Mouse (Mus musculus) left cerebral cortex, postnatal 14 days (tissue): Measurements from ENCODE around the gene Pfn3. TPM values are rescaled to one million over a fixed set of nuclear protein-coding genes. Genes with fewer than 3 reads are reported as not detected.

ENCODE experiments used
- DNase-seq, 2 experiments: peaks; one replicate each; pipeline ENCODE4 v3.0.0; 2021 to 2022; ENCODE audit warnings: low spot score in 2 of 2, mixed read lengths in 1 of 2
- intact Hi-C: fragments of 180-260 bp; cut with DNase I; formaldehyde crosslinking; loops from one replicate; pipeline ENCODE4 v1.15.1; 2025
- total RNA-seq, 2 experiments: library from RNA; stranded (reverse); gene quantifications; 2 replicates each; pipeline ENCODE4 v1.2.3; 2021

The Pfn3 gene
- total RNA-seq, 2 experiments from 2014 or later: 0.70 TPM; not detected in 1

DNA sequence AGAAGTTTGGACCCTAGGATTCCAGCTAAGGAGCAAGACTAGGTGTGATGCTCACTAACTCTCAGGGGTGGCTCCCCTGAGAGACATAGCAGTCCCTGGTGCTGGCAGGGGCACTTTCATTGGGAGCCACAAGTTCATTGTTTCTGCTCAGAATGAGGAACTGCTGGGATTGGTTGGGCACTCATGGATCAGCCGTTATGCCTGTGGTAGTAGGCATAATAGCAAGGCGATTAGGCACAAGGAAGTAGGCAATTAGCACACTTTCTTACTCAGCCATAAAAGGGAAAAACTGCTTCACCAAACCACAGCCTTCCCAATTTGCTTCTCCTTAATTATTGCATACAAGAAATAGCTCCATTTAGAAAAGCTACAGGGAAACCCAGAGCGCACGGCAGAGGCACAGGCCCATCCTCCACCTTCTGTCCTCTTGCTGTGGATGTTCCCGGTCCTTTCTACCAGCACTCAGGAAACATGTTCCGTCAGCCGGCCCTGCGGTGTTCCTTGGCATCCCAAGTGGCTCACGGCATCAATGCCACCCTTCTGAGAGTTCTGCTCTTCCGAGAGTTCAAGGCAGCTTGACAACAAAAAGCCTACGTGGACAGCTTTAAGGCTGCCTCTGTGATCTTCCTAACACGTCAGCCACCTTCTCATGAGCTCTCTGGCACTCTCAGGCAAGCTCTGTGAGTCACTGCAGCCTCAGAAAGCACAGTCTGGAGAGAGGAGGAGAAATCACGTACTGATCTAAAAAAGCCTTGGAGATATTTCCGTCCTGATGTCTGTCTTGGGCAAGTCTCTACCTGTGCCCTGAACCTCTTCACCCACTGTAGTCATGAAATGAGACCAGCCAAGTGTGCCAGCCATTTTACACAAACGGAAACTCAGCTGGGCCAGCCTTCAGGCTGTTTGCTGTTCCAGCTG, 10.8 kb downstream of the Pfn3 start:
- DNase-seq: peak; percentile 49 to 62
- intact Hi-C loops: loop anchor here (2.0 kb wide), 1 partner anchor 113 kb away; no protein-coding TSS in a partner anchor

DNA sequence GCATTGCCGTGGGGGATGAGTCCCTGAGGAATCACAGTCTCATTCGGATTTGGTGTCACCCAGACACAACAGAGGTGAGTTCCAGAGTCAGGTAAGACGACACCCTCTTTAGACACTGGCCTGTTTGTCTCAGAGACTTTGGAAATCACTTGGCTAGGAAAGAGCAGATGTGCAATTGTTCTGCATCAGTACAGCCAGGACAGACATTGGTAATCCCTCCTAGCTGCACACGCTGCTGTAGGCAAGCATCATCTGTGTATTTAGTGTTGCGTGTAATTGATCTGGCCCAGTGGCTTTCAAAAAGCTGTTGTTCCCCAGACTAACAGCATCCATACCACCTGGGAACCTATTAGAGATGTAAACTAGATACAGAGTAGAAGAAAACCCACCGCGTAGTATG, 11.8 kb downstream of the Pfn3 start:
- DNase-seq: no peak
- intact Hi-C loops: no loop called here

DNA sequence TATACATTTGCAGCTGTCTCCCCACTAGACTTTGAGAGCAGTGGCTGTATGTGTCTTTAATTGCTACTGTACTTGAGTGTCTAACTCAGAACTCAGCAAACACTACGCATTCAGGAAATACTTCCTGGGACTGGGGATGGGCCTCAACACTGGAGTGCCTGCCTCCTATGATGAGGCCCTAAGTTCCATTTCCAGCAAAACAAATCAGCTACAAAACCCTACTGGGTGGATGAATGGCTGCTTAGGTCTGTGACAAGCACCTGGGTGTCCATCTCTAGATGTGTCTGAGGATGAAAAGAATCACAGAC, 15.0 kb downstream of the Pfn3 start:
- no peak for DNase-seq
- intact Hi-C loops: no loop called here

DNA sequence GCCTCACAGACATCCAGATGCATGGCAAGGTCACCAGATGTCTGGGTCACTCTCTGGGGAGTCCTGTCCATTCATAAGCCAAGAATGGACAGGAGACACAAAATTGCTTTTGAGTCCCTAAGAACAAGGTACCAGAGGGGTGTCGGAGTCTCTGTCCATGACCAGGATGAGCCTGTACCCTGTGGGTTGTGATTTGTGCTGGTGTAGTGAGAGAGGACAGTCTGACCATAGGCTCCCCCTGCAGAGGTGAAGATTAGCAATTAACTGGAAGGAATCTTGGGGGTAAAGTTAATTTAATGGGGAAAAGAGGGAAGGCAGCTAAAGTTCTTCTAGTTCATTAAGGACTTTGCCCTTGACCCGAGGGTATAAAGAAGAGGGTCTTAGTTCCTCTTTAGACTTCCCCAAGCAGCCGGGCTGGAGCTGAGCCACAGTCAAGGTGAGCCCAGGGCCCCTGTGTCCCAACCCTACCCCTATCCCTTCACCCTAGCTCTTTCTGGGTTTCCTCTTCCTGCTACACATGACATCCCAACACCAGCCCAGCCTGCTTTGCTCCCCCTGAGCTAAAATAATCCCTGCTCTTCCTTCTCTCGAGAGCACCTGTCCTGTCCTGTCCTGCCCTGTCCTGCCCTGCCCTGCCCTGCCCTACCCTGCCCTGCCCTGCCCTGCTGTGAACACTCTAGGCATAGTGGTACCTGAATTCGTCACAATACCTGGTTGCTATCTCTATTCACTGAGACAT, 15.6 kb downstream of the Pfn3 start:
- no peak for DNase-seq
- intact Hi-C loops: loop anchor here (5.0 kb wide), 1 partner anchor 62 kb away; no protein-coding TSS in a partner anchor

DNA sequence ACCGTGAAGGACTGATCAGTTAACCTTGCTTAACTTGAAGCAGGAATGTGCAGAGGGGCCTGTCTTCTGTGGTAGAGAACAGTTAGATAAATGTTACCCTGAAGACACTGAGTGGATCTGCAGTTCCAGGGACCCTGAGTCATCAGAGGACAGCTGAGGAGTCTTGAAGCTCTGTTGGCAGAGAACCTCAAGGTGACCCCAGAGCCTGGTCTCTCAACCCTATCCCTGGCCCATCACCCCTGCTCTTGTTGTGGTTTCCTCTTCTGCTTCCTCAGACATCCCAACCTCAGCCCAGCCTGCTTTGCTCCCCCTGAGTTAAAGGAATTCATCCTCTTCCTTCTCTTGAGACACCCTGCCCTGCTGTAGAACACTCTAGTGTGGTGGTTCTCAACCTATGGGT, 16.9 kb downstream of the Pfn3 start, which contains the start of gene Slc34a1:
Slc34a1 (plus strand) TSS at position 100 of the 400 bp plus-strand sequence.
- intact Hi-C loops: loop anchor here (5.0 kb wide), 1 partner anchor 61 kb away; no protein-coding TSS in a partner anchor
- no peak for DNase-seq

DNA sequence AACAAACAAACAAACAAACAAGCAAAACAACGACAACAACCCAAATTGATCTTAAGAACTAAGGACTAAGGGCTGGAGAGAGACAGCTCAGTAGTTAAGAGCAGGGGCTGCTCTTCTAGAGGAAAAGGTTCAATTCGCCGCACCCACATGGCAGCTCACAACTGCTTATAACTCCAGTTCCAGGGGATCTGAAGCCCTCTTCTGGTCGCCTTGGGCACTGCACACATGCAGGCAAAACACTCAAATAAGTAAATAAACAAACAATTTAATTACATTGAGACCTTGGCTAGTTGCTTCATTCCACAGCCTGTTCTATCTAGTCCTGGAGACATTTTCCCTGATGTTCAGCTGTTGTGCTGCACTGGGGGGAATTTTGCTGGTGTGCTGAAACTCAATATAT, 22.1 kb downstream of the Pfn3 start:
- intact Hi-C loops: no loop called here
- DNase-seq: no peak

DNA sequence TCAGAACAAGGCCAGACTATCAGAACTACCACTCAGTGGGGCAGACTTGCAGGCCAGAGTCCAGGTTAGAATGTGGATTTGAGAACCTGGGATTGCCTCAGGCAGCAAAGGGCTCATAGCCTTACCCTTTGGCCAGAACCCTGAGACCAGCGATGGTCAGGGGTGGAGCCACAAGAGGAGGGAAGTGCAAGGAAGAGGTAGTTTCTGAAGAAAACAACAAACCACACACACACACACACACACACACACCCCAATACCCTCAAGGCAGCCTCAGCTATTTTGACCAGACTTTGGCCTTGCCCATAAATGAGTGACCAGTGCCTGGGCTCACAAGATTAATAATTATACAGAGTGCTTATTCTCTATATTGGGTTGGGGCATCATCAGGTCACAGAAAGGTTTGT, 23.4 kb downstream of the Pfn3 start:
- no peak for DNase-seq
- intact Hi-C loops: no loop called here

DNA sequence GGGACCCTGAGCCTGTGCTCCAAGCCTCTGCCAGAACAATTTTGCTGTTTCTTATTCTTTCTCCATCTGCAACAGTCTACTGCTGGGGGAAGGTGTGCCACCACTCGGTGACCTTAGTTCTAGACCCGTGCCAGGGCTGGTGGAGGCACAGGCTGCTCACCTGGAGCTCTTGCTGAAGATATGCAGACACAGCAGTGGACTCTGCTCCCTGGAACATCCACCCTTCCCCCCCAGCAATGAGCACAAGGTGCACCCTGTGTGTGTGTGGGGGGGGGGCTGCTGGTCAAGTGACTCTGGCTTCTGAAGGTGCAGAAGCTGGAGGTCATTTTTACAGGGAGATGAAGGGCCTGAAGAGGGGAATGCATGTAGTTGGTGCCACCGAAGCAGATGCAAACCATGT, 24.4 kb downstream of the Pfn3 start:
- DNase-seq: no peak
- intact Hi-C loops: no loop called here

DNA sequence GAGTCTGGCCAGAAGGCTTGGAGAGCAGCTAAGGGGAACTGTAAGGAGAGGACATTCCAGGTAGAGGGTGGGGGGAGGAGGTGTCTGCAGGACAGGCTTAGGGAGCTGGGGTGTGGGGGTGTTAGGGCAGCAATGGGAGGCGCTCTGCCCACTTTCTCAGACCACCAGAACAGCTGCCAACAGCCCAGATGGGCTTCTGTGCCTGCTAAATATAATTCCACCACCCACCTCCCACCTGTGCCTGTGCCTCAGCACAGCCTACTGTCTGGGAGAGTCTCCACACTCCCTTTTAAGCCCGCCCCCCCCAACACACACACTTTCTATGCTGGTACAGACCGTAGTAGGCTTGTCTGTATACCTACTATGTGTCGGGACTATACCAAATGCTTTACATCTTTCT, 33.2 kb downstream of the Pfn3 start:
- DNase-seq: peak; percentile 80 to 86
- intact Hi-C loops: no loop called here

DNA sequence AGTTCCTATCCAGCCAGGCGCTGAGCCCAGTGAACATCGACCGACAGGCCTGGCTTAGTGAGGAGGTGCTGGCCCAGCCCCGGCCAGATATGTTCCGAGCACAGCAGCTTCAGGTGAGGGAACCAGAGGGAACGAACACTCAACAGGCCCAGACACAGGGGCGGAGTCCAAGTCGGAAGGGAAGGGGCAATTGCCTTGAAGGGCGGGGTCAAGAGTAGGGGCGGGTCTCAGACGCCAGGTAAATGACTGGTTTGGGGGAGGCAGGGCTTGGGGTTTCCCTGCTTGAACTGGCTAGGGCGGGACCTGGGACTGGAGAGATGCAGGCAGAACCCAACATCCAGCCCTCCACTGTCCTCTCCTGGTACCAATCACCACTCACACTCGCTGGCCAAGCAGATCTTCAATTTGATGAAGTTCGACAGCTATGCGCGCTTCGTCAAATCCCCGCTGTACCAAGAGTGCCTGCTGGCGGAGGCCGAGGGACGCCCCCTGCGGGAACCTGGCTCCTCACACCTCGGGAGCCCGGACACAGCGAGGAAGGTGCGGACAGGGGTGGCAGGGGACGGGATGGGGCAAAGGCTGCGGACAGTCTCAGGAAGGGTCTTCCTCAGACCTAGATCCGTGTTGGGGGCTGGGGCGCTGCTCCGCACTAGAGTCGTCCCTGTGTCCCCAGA, 36.0 kb downstream of the Pfn3 start:
- DNase-seq: no peak
- intact Hi-C loops: no loop called here

DNA sequence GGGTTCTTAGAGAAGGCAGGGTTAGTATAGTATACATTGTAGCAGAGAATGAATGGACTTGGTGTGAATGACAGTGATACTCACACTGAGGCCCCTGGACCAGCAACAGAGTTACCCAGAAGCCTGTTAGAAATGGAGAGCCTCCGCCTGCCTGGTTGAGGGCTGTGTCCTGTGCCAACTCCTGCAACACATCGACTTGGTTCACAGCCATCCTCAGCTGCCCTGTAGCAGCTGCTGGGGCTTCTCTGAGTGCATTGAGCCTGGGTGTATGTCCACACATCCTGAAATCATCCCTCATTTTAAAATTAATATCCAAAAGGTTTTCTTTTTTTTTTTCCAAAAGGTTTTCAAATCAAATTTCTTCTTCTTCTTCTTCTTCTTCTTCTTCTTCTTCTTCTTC, 39.2 kb downstream of the Pfn3 start:
- intact Hi-C loops: no loop called here
- no peak for DNase-seq

DNA sequence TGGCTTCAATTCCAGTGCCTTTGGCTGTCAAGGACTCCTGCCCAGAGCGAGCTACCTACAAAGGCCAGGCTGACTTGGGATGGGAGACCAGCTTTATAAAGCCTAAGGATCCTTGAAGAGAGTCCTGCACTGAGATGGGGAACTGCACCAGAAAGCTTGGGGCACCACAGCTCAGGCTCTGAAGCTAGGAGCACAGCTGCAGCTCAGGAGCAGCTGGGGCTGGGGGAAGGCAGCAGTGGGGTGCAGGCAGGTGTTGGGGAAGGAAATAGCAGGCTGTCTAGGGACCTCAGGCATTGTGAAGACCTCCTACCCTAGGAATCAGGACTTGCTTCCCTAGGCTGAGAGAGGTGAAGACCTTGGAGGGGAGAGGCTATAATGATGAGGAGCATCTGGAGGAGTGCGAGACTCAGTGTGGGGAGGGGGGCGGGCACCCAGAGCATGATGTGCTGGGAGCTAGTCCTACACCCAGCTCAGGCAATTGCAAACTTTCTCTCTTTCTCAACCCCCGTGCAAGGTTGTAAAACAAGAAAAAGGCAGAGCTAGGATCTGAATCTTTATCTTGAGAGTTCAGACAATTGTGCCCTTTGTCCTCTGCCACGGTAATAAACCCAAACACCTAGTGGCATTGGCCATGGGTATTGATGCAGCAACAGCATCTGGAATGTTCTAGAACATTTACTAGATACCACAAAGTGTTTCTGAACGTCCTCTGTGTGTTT, 40.7 kb downstream of the Pfn3 start:
- DNase-seq: no peak
- intact Hi-C loops: no loop called here

DNA sequence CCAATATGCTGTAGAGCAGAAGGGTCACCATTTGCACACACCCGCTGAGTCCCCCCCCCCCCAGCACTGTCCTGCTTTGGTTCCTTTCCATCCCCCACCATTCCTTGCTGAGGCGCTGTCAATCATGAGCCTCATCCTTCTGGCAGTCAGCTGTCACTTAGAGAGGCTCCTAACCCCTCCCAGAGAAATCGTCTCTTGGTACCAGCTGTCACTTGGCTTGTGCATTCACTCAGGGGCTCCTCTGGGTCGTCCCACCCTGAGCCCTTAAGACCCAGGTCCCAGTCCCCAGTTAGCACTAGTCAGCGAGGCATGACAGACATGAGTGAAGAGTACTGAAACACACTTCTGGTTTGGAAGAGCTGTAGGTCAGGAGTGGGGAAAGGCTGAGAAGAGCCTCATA, 43.3 kb downstream of the Pfn3 start:
- intact Hi-C loops: no loop called here
- DNase-seq: no peak

DNA sequence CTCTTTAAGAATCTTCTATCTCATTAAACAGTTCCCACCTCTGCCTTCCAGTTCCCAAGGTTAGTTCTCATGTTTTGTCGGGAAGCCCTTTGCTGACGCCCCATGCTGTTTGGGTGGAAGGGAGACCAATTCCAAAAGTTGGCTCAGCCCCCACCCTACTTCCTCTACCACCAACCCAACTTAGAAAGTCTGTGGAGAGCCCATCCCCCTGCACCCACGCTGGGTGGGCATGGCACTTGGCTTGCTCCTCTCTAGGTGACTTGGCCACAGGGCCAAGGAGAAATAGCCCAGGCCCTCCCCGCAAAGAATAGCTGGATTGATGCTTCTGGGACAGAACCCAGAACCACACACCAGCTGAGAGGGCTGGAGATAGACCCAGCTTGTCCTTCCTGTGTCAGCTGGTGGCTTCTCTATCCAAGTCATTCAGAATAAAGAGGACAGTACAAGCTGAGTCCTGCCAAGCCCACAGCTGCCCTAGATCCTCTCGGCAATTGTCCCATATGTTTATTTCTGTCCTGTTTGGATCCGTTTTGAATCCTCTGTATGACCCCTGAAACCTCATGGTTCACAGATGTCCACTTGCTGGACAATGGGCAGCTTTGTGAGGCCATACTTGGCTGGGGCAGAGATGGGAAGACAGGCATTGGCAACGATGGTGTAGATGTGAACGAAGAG, 43.9 kb downstream of the Pfn3 start:
- DNase-seq: peak in 1 of 2 experiments; percentile 66
- intact Hi-C loops: no loop called here

DNA sequence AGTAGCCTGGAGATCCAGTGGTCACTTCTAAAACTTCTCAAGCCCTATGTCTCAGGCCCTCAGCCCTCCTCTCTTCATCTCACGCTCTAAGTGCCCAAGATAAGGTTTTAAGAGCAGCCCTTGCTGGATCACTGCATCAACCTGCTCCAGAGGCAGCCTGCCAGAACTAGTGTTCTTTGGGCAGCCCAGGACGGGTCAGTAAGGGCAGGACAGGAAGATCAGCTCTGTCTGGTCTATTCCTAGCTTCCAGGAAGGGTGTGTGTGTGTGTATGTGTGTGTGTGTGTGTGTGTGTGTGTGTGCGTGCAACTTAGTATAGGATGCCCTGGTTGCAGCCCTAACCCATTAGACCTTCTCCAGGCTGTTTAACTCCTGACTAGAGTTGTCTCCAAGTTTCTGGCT, 44.8 kb downstream of the Pfn3 start:
- DNase-seq: no peak
- intact Hi-C loops: no loop called here

DNA sequence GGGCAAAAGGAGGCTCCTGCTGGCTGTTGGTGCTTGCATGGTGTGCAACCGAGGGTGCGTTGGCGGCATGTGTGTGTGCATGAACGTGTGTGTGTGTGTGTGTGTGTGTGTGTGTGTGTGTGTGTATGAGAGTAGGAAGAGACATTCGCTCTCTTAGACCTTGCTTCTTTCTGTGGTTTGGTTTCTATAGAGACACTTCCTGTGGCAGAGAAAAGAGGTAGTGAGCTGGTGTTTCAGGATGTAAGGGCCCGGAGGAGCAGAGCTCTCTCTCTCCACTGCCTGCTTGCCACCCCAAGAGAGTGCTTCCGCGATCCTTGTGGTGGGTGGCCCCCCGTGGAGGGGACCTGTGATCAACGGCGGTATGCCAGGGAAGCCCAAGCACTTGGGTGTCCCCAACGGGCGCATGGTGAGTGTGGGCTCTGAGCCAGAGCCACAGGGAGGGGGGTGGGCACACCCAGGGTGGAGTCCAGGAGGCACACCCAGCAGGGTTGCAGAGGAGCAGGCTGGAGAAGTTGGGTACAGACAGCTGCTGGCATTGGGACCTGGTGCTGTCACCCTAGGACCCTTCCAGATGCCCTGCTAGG, 45.4 kb downstream of the Pfn3 start, which contains the start of gene Rgs14:
Rgs14 (plus strand) TSS at position 202 of the 584 bp plus-strand sequence.
- DNase-seq: peak; percentile 63 to 75
- intact Hi-C loops: no loop called here

DNA sequence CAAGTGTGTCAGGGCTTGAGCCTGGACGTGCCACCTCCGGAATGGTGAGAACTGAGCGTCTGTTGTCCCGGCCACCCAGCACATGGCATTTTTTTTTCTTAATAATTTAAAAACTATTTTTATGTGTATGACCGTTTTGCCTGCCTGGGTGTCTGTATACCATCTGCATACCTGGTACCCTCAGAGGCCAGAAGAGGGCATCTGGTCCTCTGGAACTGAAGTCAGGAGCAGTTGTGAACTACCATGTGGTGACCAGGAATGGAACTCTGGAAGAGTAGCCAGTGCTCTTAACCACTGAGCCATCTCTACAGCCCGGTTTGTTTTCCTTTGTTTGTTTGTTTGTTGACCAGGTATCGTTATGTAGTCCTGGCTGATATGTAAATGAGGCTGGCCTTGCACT, 46.6 kb downstream of the Pfn3 start:
- intact Hi-C loops: no loop called here
- no peak for DNase-seq
